Comparison of ENCODE assay signal across 15 mouse cellular contexts in genomic region chr8:127820741-127821170, GRCm38 (mm10).
DNase-seq lines count a peak whose midpoint lies in the region; ATAC-seq and TF ChIP-seq lines count a peak whose summit lies in the region.
"Had no signal": no experiment of that assay in that cellular context is flagged by ENCODE, and none has a peak within 500 bp of the region (broad histone marks: within the 10 kb centered on the region; RNA-seq: fewer than 3 reads in every experiment).

No protein-coding gene starts in this region.

- no peak overlapping the region for H3K9ac ChIP-seq in midbrain, postnatal 0 days (replicated peaks; ENCODE audit: low read length, poor library complexity, severe bottlenecking)
- H3K9ac ChIP-seq: hindbrain, embryonic 13.5 days; liver, embryonic 12.5 days had no signal

- peak overlapping the region; percentile 21; the same call in 1 of the 2 replicates for H3K27ac ChIP-seq in gastrocnemius, adult 2 months
- no peak overlapping the region for H3K27ac ChIP-seq in midbrain, postnatal 0 days (ENCODE audit: low read depth, low read length)
- H3K27ac ChIP-seq in layer of hippocampus, adult 2 months: no peak overlapping the region
- H3K27ac ChIP-seq: forebrain, embryonic 10.5 days; hindbrain, embryonic 13.5 days; liver, embryonic 12.5 days had no signal

- no peak for TF ChIP-seq POLR2A in myocyte (IDR thresholded peaks at IDR 0.05; ENCODE audit: insufficient read length, low read depth)

- H3K36me3 ChIP-seq in myocyte (ENCODE audit: control insufficient read depth, insufficient read depth): no peaks in the 10 kb centered on the region
- no peaks in the 10 kb centered on the region for H3K36me3 ChIP-seq in midbrain, postnatal 0 days (ENCODE audit: insufficient read depth, low read length)
- H3K36me3 ChIP-seq: forebrain, embryonic 10.5 days; G1E; hindbrain, embryonic 13.5 days; liver, embryonic 12.5 days had no signal

- DNase-seq in gastrocnemius, adult 2 months: peak; percentile 26
- no peak for DNase-seq in gastrocnemius, postnatal 10 days
- peak; percentile 15 for DNase-seq in left cerebral cortex, postnatal 4 days
- no peak for DNase-seq in left cerebral cortex, postnatal 25 days (ENCODE audit: low spot score in 2 of 2)
- DNase-seq in heart, adult 9 months (ENCODE audit: low spot score in 2 of 2): peak; percentile 65 to 67
- DNase-seq in midbrain, postnatal 0 days (ENCODE audit: low spot score): no peak
- DNase-seq in layer of hippocampus, adult 2 months (ENCODE audit: low spot score in 2 of 2): no peak
- DNase-seq: adrenal gland, postnatal 36 days had no signal

- H3ac ChIP-seq in myocyte (ENCODE audit: control insufficient read depth, insufficient read length): no peak overlapping the region

- H3K79me2 ChIP-seq in myocyte (ENCODE audit: control insufficient read depth, insufficient read depth): no peaks in the 10 kb centered on the region

- ATAC-seq in midbrain, postnatal 0 days (ENCODE audit: low FRiP score): no peak
- ATAC-seq: intestine, embryonic 16.5 days; liver, embryonic 12.5 days had no signal

- no peak overlapping the region for H3K4me3 ChIP-seq in gastrocnemius, adult 2 months
- no peak overlapping the region for H3K4me3 ChIP-seq in myocyte
- H3K4me3 ChIP-seq in midbrain, postnatal 0 days (ENCODE audit: low read depth, low read length): no peak overlapping the region
- no peak overlapping the region for H3K4me3 ChIP-seq in layer of hippocampus, adult 2 months
- H3K4me3 ChIP-seq: forebrain, embryonic 10.5 days; hindbrain, embryonic 13.5 days; liver, embryonic 12.5 days; megakaryocyte, embryonic 14.5 days had no signal

- WGBS in midbrain, postnatal 0 days: 79% methylated on average over 1 of the region's 1 CpGs

- peak overlapping the region; percentile 8 for H3K4me2 ChIP-seq in myocyte (ENCODE audit: low read depth)
- H3K4me2 ChIP-seq in midbrain, postnatal 0 days (ENCODE audit: low read depth, low read length, poor library complexity, severe bottlenecking): no peak overlapping the region
- H3K4me2 ChIP-seq: hindbrain, embryonic 13.5 days; liver, embryonic 12.5 days had no signal

- no peaks in the 10 kb centered on the region for H3K9me3 ChIP-seq in midbrain, postnatal 0 days (ENCODE audit: low read length)
- H3K9me3 ChIP-seq: forebrain, embryonic 10.5 days; hindbrain, embryonic 13.5 days; liver, embryonic 12.5 days; megakaryocyte, embryonic 14.5 days had no signal

- H3K27me3 ChIP-seq in myocyte (ENCODE audit: control insufficient read depth, insufficient read depth, insufficient read length): no peaks in the 10 kb centered on the region
- H3K27me3 ChIP-seq in midbrain, postnatal 0 days (ENCODE audit: insufficient read depth, low read length): no peaks in the 10 kb centered on the region
- H3K27me3 ChIP-seq: hindbrain, embryonic 13.5 days; liver, embryonic 12.5 days; megakaryocyte, embryonic 14.5 days had no signal

- no peaks in the 10 kb centered on the region for H3K4me1 ChIP-seq in midbrain, postnatal 0 days (ENCODE audit: insufficient read depth, low read length)
- H3K4me1 ChIP-seq: hindbrain, embryonic 13.5 days; liver, embryonic 12.5 days; megakaryocyte, embryonic 14.5 days had no signal

- intact Hi-C loops in gastrocnemius, adult 2 months (cut with DNase I): no loop called here
- intact Hi-C loops in left cerebral cortex, postnatal 4 days (cut with DNase I): no loop called here
- intact Hi-C loops in left cerebral cortex, postnatal 25 days (cut with DNase I): no loop called here

- TF ChIP-seq CTCF in gastrocnemius, adult 2 months (IDR thresholded peaks at IDR 0.05): no peak
- TF ChIP-seq CTCF in midbrain, postnatal 0 days (IDR thresholded peaks at IDR 0.05): no peak
- TF ChIP-seq CTCF in layer of hippocampus, adult 2 months (conservative IDR thresholded peaks at IDR 0.05): no peak

TF ChIP-seq in myocyte, 11 proteins besides CTCF, POLR2A, EP300 and RAD21:
- TF ChIP-seq USF1 (IDR thresholded peaks at IDR 0.05; ENCODE audit: low read depth) (no peak), CEBPB (IDR thresholded peaks at IDR 0.05; ENCODE audit: insufficient read depth, poor library complexity, severe bottlenecking) (no peak), SRF (IDR thresholded peaks at IDR 0.05; ENCODE audit: control insufficient read depth, insufficient read length, low read depth) (no peak), TCF3 (IDR thresholded peaks at IDR 0.05; ENCODE audit: insufficient read length, low read depth) (no peak), POLR2AphosphoS2 (IDR thresholded peaks at IDR 0.05; ENCODE audit: insufficient read length, low read depth) (no peak), REST (IDR thresholded peaks at IDR 0.05; ENCODE audit: insufficient read depth, insufficient read length) (no peak), MAX (IDR thresholded peaks at IDR 0.05; ENCODE audit: low read depth) (no peak), MYOD1 (IDR thresholded peaks at IDR 0.05; ENCODE audit: control insufficient read depth in 1 of 3, insufficient read length in 2 of 3, low read depth in 2 of 3) (no peak), TCF12 (IDR thresholded peaks at IDR 0.05; ENCODE audit: insufficient read depth, poor library complexity, severe bottlenecking) (no peak), E2F4 (IDR thresholded peaks at IDR 0.05; ENCODE audit: insufficient read depth) (no peak), MYOG (IDR thresholded peaks at IDR 0.05; ENCODE audit: control insufficient read depth in 1 of 3, insufficient read depth in 1 of 3, insufficient read length in 2 of 3, low read depth in 2 of 3) (no peak)

Comparison
In these comparisons a context has a peak if more than half of its experiments do, and no peak if none do; other contexts are left out.
1. DNase-seq: peak in gastrocnemius, adult 2 months (single experiment), left cerebral cortex, postnatal 4 days (single experiment) and heart, adult 9 months (2 of 2); none in gastrocnemius, postnatal 10 days (single experiment), left cerebral cortex, postnatal 25 days (0 of 2), midbrain, postnatal 0 days (single experiment) and layer of hippocampus, adult 2 months (0 of 2).